Mouse (Mus musculus): ENCODE measurements at regions not wholly inside any gene's neighbourhood (a gene's known extent, or its start where the extent isn't known, plus 50 kb on each side); places are given as distances from the start of the nearest gene placed in this dataset.

GRCm38 (mm10) chr10:50241645-50242044, 350.8 kb upstream of the Ascc3 start:
- no peak for DNase-seq (ENCODE audit: low read depth, low spot score)

GRCm38 (mm10) chr10:50203587-50203986, 388.9 kb upstream of the Ascc3 start:
- no peak for DNase-seq (ENCODE audit: low read depth, low spot score)

- no peak for DNase-seq (ENCODE audit: low read depth, low spot score)
Observed at GRCm38 (mm10) chr10:50201691-50202090, 390.8 kb upstream of the Ascc3 start.

GRCm38 (mm10) chr10:50199857-50200256, 392.6 kb upstream of the Ascc3 start:
- peak; percentile 14 for DNase-seq (ENCODE audit: low read depth, low spot score)

GRCm38 (mm10) chr10:50197897-50198538, 394.5 kb upstream of the Ascc3 start:
- DNase-seq (ENCODE audit: low read depth, low spot score), result no peak

- no peak for DNase-seq (ENCODE audit: low read depth, low spot score)
Observed at GRCm38 (mm10) chr10:50190276-50190675, 401.7 kb upstream of the Grik2 start.

GRCm38 (mm10) chr10:50169116-50169515, 380.6 kb upstream of the Grik2 start:
- DNase-seq (ENCODE audit: low read depth, low spot score), result no peak

GRCm38 (mm10) chr10:50138351-50138750, 349.8 kb upstream of the Grik2 start:
- DNase-seq (ENCODE audit: low read depth, low spot score), result no peak

GRCm38 (mm10) chr10:50137783-50138182, 349.2 kb upstream of the Grik2 start:
- DNase-seq (ENCODE audit: low read depth, low spot score), result no peak

GRCm38 (mm10) chr10:50136165-50136564, 347.6 kb upstream of the Grik2 start:
- DNase-seq (ENCODE audit: low read depth, low spot score), result no peak

- DNase-seq (ENCODE audit: low read depth, low spot score), result no peak
Observed at GRCm38 (mm10) chr10:50135499-50135898, 346.9 kb upstream of the Grik2 start.

Data from retina, postnatal 7 days (tissue).